Mouse (Mus musculus) heart, embryonic 10.5 days (tissue): ENCODE results near the gene Spn. TPM values are rescaled to one million over a fixed set of nuclear protein-coding genes. Genes with fewer than 3 reads are reported as not detected.

Experiments
- DNase-seq: peaks from one replicate; pipeline ENCODE4 v3.0.0-alpha.2; 2017; ENCODE audit warnings: low spot score
- H3K27ac ChIP-seq: fragments of 300-500 bp; sonication (generic); 2 replicates; pipeline ENCODE4 v1.5.1; 2016; ENCODE audit warnings: mild to moderate bottlenecking
- H3K27me3 ChIP-seq: fragments of 300-500 bp; sonication (generic); 2 replicates; pipeline ENCODE4 v1.6.1; 2016; ENCODE audit warnings: mild to moderate bottlenecking; ENCODE audit not compliant: poor library complexity, insufficient read depth, severe bottlenecking
- H3K36me3 ChIP-seq: fragments of 300-500 bp; sonication (generic); 2 replicates; pipeline ENCODE4 v1.6.1; 2016; ENCODE audit warnings: mild to moderate bottlenecking, moderate library complexity
- H3K4me1 ChIP-seq: fragments of 300-500 bp; sonication (generic); 2 replicates; pipeline ENCODE4 v1.6.1; 2016; ENCODE audit warnings: mild to moderate bottlenecking
- H3K4me3 ChIP-seq: fragments of 300-500 bp; sonication (generic); 2 replicates; pipeline ENCODE4 v1.5.1; 2016; ENCODE audit warnings: mild to moderate bottlenecking, moderate library complexity
- H3K9me3 ChIP-seq: fragments of 300-500 bp; sonication (generic); 2 replicates; pipeline ENCODE4 v1.6.1; 2016; ENCODE audit warnings: mild to moderate bottlenecking, moderate library complexity
- WGBS: fragments of 180-500 bp; shearing (Covaris S2); methylation state at CpG from one replicate; pipeline ENCODE4 v1.1.7; 2016; 5-methylcytosine and 5-hydroxymethylcytosine counted together
- polyA plus RNA-seq: library from polyadenylated mRNA; unstranded; fragments of >200 nt; fragmentation: Nextera tagmentation; extraction: Ambion mirVana; gene quantifications from 2 replicates; pipeline ENCODE4 v1.2.1, GENCODE M21; 2016

The Spn gene
- polyA plus RNA-seq, 1 experiment from 2014 or later = 0.50 TPM

DNA sequence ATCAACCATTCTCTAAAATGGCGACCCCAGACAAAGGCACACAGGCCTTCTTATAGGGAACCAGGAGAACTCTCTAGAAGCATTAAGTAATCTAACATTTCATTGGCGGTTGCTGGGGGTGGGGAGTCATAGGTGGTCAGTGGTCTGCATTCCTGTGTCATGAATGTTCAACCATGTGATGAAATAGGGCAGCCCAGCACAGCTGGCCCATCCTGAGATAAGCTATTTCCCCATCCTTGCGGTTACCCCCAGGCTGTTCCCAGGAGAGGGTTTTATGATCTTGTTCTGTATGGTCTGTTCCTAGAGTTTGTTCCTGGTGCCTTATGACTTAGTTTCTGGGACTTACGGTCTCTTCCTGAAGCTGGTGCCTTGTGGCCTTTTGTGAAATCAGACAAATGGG lies 19.9 kb upstream of the Spn start:
- no peaks in the 10 kb centered on the region for H3K9me3 ChIP-seq
- no peaks in the 10 kb centered on the region for H3K27me3 ChIP-seq
- no peak overlapping the region for H3K27ac ChIP-seq
- no peaks in the 10 kb centered on the region for H3K4me1 ChIP-seq
- no peaks in the 10 kb centered on the region for H3K36me3 ChIP-seq
- no peak overlapping the region for H3K4me3 ChIP-seq
- no peak for DNase-seq
- 77% methylated on average over 4 of the region's 4 CpGs for WGBS

DNA sequence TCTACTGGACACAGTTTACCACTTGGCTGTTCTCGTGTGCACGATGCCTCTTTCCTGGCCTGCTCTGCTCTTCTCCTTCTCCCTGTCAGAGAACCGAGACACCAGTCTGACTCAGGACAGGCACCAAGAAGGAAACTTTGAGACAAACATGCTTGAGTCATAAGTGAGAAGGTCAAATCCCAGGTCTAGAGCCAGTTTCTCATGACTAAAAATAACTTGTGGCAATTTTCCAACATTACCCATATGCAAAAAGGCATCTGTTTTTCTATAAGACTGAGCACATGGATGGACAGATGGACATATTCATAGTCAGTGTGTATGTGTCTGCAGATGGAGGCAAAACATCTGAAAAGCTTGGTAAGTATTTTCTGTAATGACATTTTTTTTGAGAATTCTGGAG lies 15.9 kb upstream of the Spn start:
- H3K9me3 ChIP-seq = no peaks in the 10 kb centered on the region
- WGBS = 66% methylated on average over 3 of the region's 3 CpGs
- H3K4me1 ChIP-seq = no peaks in the 10 kb centered on the region
- DNase-seq = no peak
- no peaks in the 10 kb centered on the region for H3K27me3 ChIP-seq
- no peaks in the 10 kb centered on the region for H3K36me3 ChIP-seq
- no peak overlapping the region for H3K4me3 ChIP-seq
- no peak overlapping the region for H3K27ac ChIP-seq

DNA sequence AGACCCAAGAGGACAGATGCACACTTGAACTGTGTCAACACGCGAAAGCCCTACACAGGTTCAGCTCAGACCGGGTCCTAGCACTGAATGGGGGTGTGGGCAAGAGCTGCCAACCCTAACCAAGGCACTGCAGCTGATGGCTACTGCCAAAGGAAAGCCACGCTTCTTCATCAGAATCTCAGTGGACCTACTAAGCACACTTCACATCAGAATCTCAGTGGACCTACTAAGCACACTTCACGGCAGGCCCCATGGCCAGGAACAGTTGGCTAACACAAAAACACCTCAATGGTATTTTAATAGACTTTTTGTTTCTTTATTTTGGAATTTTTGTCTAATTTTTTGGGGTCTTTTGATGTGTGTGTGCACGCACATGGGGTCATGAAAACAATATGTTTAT lies 14.8 kb upstream of the Spn start:
- no peaks in the 10 kb centered on the region for H3K36me3 ChIP-seq
- no peak for DNase-seq
- WGBS = 88% methylated on average over 6 of the region's 6 CpGs
- no peak overlapping the region for H3K4me3 ChIP-seq
- no peaks in the 10 kb centered on the region for H3K9me3 ChIP-seq
- no peaks in the 10 kb centered on the region for H3K27me3 ChIP-seq
- H3K27ac ChIP-seq = no peak overlapping the region
- no peaks in the 10 kb centered on the region for H3K4me1 ChIP-seq

- no peaks in the 10 kb centered on the region for H3K36me3 ChIP-seq
- DNase-seq = no peak
- no peaks in the 10 kb centered on the region for H3K27me3 ChIP-seq
- H3K27ac ChIP-seq = no peak overlapping the region
- no peaks in the 10 kb centered on the region for H3K9me3 ChIP-seq
- peaks cover 9% of the 10 kb centered on the region; the same call in 1 of the 2 replicates for H3K4me1 ChIP-seq
- 48% methylated on average over 3 of the region's 3 CpGs for WGBS
- no peak overlapping the region for H3K4me3 ChIP-seq
These were observed 10.3 kb upstream of the Spn start for GRCm38 (mm10) chr7:127147901-127148300.

- H3K9me3 ChIP-seq = no peaks in the 10 kb centered on the region
- no peaks in the 10 kb centered on the region for H3K27me3 ChIP-seq
- DNase-seq = no peak
- H3K27ac ChIP-seq = no peak overlapping the region
- 66% methylated on average over 2 of the region's 2 CpGs for WGBS
- H3K4me1 ChIP-seq = peaks cover 9% of the 10 kb centered on the region; the same call in 1 of the 2 replicates
- no peaks in the 10 kb centered on the region for H3K36me3 ChIP-seq
- H3K4me3 ChIP-seq = no peak overlapping the region
These were observed 8.6 kb upstream of the Spn start for GRCm38 (mm10) chr7:127146267-127146603.

DNA sequence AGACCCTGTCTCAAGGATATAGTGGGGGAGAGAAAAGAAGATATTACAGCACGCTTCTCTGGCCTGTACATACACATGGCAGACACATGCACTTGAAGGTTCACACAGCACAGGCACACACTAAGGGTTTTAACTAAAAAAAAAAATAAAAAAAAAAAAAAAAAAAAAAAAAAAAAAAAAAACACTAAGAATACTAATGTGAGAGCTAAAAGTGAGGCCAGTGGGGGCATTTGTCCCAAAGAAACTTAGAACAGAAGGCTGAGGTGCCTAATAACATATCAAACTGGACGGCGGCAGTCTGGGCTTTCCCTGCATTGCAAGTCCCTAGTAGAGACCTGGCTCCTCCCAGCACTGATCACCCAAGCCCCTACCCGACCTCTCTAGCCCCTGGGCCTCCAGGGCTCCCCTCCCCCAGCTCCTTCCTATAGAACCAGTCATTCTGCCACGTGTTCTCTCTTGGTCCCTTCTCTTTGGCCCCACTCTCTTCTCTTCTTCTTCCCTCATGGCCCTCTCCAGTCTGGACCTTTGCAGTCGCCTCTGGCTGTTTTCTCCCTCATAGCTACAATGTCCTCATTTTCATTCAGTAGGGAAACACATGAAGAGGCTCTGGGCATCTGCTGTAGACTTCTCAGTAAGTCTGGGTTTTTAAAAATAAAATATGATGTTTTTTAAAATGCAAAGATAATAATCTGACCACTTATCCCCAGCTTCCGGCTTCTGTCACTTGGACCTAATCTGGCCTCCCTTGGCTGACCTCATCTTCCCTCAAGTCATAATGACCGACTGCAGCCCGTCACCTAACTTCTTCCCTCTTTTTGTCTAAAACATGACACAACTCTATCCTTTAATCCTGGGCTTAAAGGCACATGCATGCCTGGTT lies 8.0 kb upstream of the Spn start:
- Histone ChIP-seq H3K4me1 (peaks cover 9% of the 10 kb centered on the region; the same call in 1 of the 2 replicates), H3K27me3 (no peaks in the 10 kb centered on the region), H3K36me3 (no peaks in the 10 kb centered on the region), H3K4me3 (no peak overlapping the region), H3K27ac (no peak overlapping the region), H3K9me3 (no peaks in the 10 kb centered on the region)
- no peak for DNase-seq
- 53% methylated on average over 9 of the region's 9 CpGs for WGBS

DNA sequence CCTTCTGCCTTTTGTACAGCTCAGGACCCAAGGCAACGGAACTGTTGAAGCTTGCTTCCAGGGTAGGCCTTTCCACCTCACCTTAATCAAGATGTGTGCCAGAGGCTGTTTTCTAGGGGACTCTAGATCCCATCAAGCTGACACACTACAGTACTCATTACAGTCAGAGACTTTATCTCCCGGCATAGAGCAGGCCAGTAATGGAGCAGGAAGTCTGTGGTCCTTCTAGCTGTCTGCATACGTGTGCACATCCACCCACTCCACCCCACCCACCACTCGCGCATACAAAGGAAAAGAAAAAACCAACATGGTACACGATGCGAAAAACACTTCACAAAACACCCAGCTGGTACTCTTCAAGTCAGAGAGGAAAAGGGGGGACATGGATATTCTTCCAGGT lies 6.8 kb upstream of the Spn start:
- Histone ChIP-seq H3K4me3 (no peak overlapping the region), H3K36me3 (no peaks in the 10 kb centered on the region), H3K4me1 (peaks cover 9% of the 10 kb centered on the region; the same call in 1 of the 2 replicates), H3K9me3 (no peaks in the 10 kb centered on the region), H3K27me3 (no peaks in the 10 kb centered on the region), H3K27ac (no peak overlapping the region)
- 68% methylated on average over 7 of the region's 7 CpGs for WGBS
- no peak for DNase-seq

GRCm38 (mm10) chr7:127142666-127143065 lies 5.0 kb upstream of the Spn start:
- 85% methylated on average over 4 of the region's 4 CpGs for WGBS
- H3K4me3 ChIP-seq = no peak overlapping the region
- no peaks in the 10 kb centered on the region for H3K9me3 ChIP-seq
- no peak for DNase-seq
- no peaks in the 10 kb centered on the region for H3K36me3 ChIP-seq
- no peaks in the 10 kb centered on the region for H3K27me3 ChIP-seq
- peaks cover 9% of the 10 kb centered on the region; the same call in 1 of the 2 replicates for H3K4me1 ChIP-seq
- no peak overlapping the region for H3K27ac ChIP-seq

DNA sequence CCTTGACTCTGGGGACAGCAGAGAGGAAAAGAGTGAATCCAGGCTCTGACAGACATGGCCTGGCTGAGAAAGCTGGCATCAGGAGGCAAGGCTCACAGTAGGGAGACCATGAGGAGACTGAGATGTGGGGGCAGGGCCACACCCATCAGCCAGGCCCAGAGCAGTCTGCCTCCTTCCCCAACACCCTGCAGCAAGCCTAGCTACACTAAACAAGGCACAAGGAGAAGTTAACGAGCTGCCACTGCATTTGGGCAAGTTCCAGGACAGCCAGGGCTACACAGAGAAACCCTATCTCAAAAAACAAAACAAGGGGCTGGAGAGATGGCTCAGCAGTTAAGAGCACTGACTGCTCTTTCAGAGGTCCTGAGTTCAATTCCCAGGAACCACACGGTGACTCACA lies 4.6 kb upstream of the Spn start:
- H3K27ac ChIP-seq = no peak overlapping the region
- peaks cover 9% of the 10 kb centered on the region; the same call in 1 of the 2 replicates for H3K4me1 ChIP-seq
- no peaks in the 10 kb centered on the region for H3K27me3 ChIP-seq
- H3K4me3 ChIP-seq = no peak overlapping the region
- 42% methylated on average over 2 of the region's 2 CpGs for WGBS
- no peaks in the 10 kb centered on the region for H3K36me3 ChIP-seq
- H3K9me3 ChIP-seq = no peaks in the 10 kb centered on the region
- DNase-seq = no peak

- H3K36me3 ChIP-seq = no peaks in the 10 kb centered on the region
- no peaks in the 10 kb centered on the region for H3K9me3 ChIP-seq
- peaks cover 9% of the 10 kb centered on the region; the same call in 1 of the 2 replicates for H3K4me1 ChIP-seq
- no peak for DNase-seq
- H3K4me3 ChIP-seq = no peak overlapping the region
- no peak overlapping the region for H3K27ac ChIP-seq
- H3K27me3 ChIP-seq = 0 out of 2 replicates have a peak, but pooled peaks cover 9% of the 10 kb centered on the region
- WGBS = 65% methylated on average over 7 of the region's 7 CpGs
These were observed 3.2 kb upstream of the Spn start for GRCm38 (mm10) chr7:127140623-127141404.

DNA sequence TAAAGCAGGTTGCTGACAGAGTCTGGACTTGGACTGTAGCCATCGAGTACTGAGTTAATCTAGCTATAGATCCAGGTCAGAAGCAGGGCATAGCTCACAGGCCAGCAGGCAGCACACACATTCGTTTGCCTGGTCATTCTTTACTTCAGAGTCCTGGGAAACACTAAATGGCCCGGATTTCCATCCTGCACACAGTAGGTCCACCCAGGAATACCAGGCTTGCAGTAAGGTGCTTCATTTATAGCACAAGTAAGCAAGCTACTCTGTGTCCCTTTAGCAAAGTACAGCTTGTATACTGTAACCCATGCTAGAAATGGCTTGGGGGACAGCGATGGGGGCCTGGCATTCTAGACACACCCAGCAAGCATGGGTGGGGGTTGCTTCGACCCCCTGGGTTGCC lies 1.9 kb upstream of the Spn start:
- WGBS = 48% methylated on average over 5 of the region's 5 CpGs
- no peaks in the 10 kb centered on the region for H3K36me3 ChIP-seq
- peaks cover 5% of the 10 kb centered on the region; the same call in 1 of the 2 replicates for H3K4me1 ChIP-seq
- H3K4me3 ChIP-seq = no peak overlapping the region
- H3K27me3 ChIP-seq = 0 out of 2 replicates have a peak, but pooled peaks cover 10% of the 10 kb centered on the region
- no peak overlapping the region for H3K27ac ChIP-seq
- DNase-seq = no peak
- H3K9me3 ChIP-seq = no peaks in the 10 kb centered on the region

DNA sequence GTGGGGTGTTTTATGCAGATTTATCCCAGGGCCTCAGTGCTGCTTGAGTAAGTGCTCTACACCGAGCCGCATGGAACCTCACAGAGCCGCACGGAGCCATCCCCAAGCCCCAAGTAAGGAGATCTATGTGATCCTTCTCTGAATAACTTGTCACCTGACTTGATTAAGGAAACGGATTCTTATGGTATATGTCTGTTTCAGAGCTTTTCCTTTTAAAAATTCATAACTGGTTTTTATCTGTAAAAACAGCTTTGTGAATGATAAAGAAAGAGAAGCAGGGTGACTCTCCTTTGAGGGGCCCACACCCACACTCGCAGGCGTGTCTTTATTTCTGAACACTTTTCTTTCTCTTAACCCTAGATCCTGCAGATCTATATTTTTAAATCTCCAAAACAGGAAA lies 1.5 kb upstream of the Spn start:
- H3K27ac ChIP-seq = no peak overlapping the region

More for the DNA sequence above, 1.5 kb upstream of the Spn start:
- H3K4me3 ChIP-seq = no peak overlapping the region
- 88% methylated on average over 7 of the region's 7 CpGs for WGBS
- H3K9me3 ChIP-seq = no peaks in the 10 kb centered on the region
- H3K36me3 ChIP-seq = no peaks in the 10 kb centered on the region
- H3K4me1 ChIP-seq = peaks cover under 1% of the 10 kb centered on the region; the same call in 1 of the 2 replicates
- 0 out of 2 replicates have a peak, but pooled peaks cover 10% of the 10 kb centered on the region for H3K27me3 ChIP-seq
- no peak for DNase-seq
